Mouse (Mus musculus) retina, adult 2 months (tissue): ENCODE results near the gene Ntm.

Experiments used
- DNase-seq: peaks from one replicate; pipeline ENCODE4 v3.0.0-alpha.2; 2012; ENCODE audit warnings: low read depth, low spot score

Ntm gene

GRCm38 (mm10) chr9:29962978-29963377 is at the start of gene Ntm:
TSS of gene Ntm (minus strand) at chr9:29963141.
- peak; percentile 36 for DNase-seq

- no peak for DNase-seq
These were observed 42.8 kb upstream of the Ntm start for GRCm38 (mm10) chr9:30005701-30006100.

- peak; percentile 15 for DNase-seq
These were observed 40.7 kb upstream of the Ntm start for GRCm38 (mm10) chr9:30003612-30004011.

- DNase-seq, result no peak
These were observed 18.4 kb upstream of the Ntm start for GRCm38 (mm10) chr9:29981177-29981915.

- peak; percentile 22 for DNase-seq
These were observed 730 bp downstream of the Ntm start for GRCm38 (mm10) chr9:29961954-29962867.

GRCm38 (mm10) chr9:29961512-29961911 is 1.4 kb downstream of the Ntm start:
- no peak for DNase-seq

GRCm38 (mm10) chr9:29960741-29961140 is 2.2 kb downstream of the Ntm start:
- no peak for DNase-seq

- no peak for DNase-seq
These were observed 2.7 kb downstream of the Ntm start for GRCm38 (mm10) chr9:29960236-29960635.

- no peak for DNase-seq
These were observed 6.0 kb downstream of the Ntm start for GRCm38 (mm10) chr9:29956936-29957335.

- no peak for DNase-seq
These were observed 8.9 kb downstream of the Ntm start for GRCm38 (mm10) chr9:29954031-29954430.

GRCm38 (mm10) chr9:29949041-29949440 is 13.9 kb downstream of the Ntm start:
- no peak for DNase-seq

GRCm38 (mm10) chr9:29943209-29944070 is 19.5 kb downstream of the Ntm start:
- DNase-seq, result no peak

- DNase-seq, result no peak
These were observed 20.6 kb downstream of the Ntm start for GRCm38 (mm10) chr9:29942183-29942952.

GRCm38 (mm10) chr9:29939517-29940034 is 23.4 kb downstream of the Ntm start:
- DNase-seq, result no peak

GRCm38 (mm10) chr9:29928796-29929195 is 34.1 kb downstream of the Ntm start:
- no peak for DNase-seq

GRCm38 (mm10) chr9:29925382-29925781 is 37.6 kb downstream of the Ntm start:
- DNase-seq, result no peak

GRCm38 (mm10) chr9:29898406-29899054 is 64.4 kb downstream of the Ntm start:
- DNase-seq, result no peak

GRCm38 (mm10) chr9:29897448-29897847 is 65.5 kb downstream of the Ntm start:
- no peak for DNase-seq

- no peak for DNase-seq
These were observed 70.1 kb downstream of the Ntm start for GRCm38 (mm10) chr9:29892792-29893191.

- no peak for DNase-seq
These were observed 74.2 kb downstream of the Ntm start for GRCm38 (mm10) chr9:29888712-29889111.
